Mouse (Mus musculus) olfactory bulb, adult 2 months (tissue): Measurements from ENCODE around the gene Ly6f. TPM values are rescaled to one million over a fixed set of nuclear protein-coding genes. Genes with fewer than 3 reads are reported as not detected.

ENCODE experiments used
- H3K27ac ChIP-seq: fragments of 200-500 bp; 2 replicates; pipeline ENCODE4 v1.5.1; 2012; ENCODE audit warnings: low read depth, low read length; ENCODE audit not compliant: insufficient read depth
- H3K4me1 ChIP-seq: fragments of 200-500 bp; 2 replicates; pipeline ENCODE4 v1.6.1; 2012; ENCODE audit warnings: low read length; ENCODE audit not compliant: control insufficient read depth, insufficient read depth
- H3K4me3 ChIP-seq: fragments of 200-500 bp; 2 replicates; pipeline ENCODE4 v1.5.1; 2012; ENCODE audit warnings: mild to moderate bottlenecking, low read depth, low read length, moderate library complexity; ENCODE audit not compliant: insufficient read depth
- CTCF ChIP-seq: fragments of 200-500 bp; IDR thresholded peaks from 2 replicates; pipeline ENCODE4 v1.5.1; 2012; ENCODE audit warnings: low read depth, mild to moderate bottlenecking, low read length, moderate library complexity; ENCODE audit not compliant: insufficient read depth
- POLR2A ChIP-seq: fragments of 200-500 bp; IDR thresholded peaks from 2 replicates; pipeline ENCODE4 v1.6.1; 2012; ENCODE audit warnings: mild to moderate bottlenecking, low read depth, low read length, moderate library complexity; ENCODE audit not compliant: insufficient read depth
- WGBS: fragments of 180-500 bp; shearing (Covaris S2); methylation state at CpG from one replicate; pipeline ENCODE4 v1.1.7; 2018; 5-methylcytosine and 5-hydroxymethylcytosine counted together
- polyA plus RNA-seq: library from polyadenylated mRNA; stranded (reverse); fragments of >200 nt; gene quantifications from 2 replicates; pipeline ENCODE4 v1.2.4, GENCODE M21; 2012; ENCODE audit warnings: low replicate concordance; ENCODE audit not compliant: missing spikeins, insufficient read depth, insufficient read length

Ly6f gene
- polyA plus RNA-seq, 1 experiment: not detected

GRCm38 (mm10) chr15:75309946-75310345, 41.7 kb downstream of the Ly6f start:
- 98% methylated on average over 1 of the region's 1 CpGs for WGBS
- no peak overlapping the region for H3K4me3 ChIP-seq
- TF ChIP-seq CTCF (no peak), POLR2A (no peak)

DNA sequence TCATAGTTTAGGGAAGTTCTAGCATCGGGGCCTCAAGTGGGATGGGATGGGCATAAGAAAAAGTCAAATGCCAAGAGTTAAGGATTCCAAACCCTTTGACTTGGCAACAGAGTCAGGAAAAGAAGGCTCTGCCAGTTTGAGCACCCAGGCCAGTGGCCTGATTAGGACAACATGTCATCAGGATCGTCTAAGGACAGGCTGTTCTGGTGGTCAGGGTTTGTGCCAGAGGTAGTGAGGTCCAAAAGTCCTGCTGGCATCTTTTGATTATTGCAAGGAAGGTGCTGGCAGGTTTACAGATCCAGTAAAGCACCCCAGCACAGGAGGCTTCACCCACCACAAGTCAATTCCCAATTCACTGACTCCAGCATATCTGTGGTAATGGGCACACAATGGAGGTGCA, 46.2 kb downstream of the Ly6f start:
- 81% methylated on average over 2 of the region's 2 CpGs for WGBS
- Histone ChIP-seq H3K4me1 (no peaks in the 10 kb centered on the region), H3K27ac (no peak overlapping the region), H3K4me3 (no peak overlapping the region)
- no peak for TF ChIP-seq CTCF
- no peak for TF ChIP-seq POLR2A

More at GRCm38 (mm10) chr15:75309946-75310345, 41.7 kb downstream of the Ly6f start:
- Histone ChIP-seq H3K27ac (no peak overlapping the region), H3K4me1 (no peaks in the 10 kb centered on the region)

- Histone ChIP-seq H3K27ac (no peak overlapping the region), H3K4me3 (no peak overlapping the region), H3K4me1 (no peaks in the 10 kb centered on the region)
- TF ChIP-seq CTCF (no peak), POLR2A (no peak)
- 54% methylated on average over 2 of the region's 2 CpGs for WGBS
Observed at GRCm38 (mm10) chr15:75317255-75317654, 49.0 kb downstream of the Ly6f start.

GRCm38 (mm10) chr15:75318584-75318983, 50.4 kb downstream of the Ly6f start:
- H3K4me1 ChIP-seq: no peaks in the 10 kb centered on the region
- TF ChIP-seq CTCF (no peak), POLR2A (no peak)
- WGBS: 89% methylated on average over 3 of the region's 3 CpGs
- H3K27ac ChIP-seq: no peak overlapping the region
- no peak overlapping the region for H3K4me3 ChIP-seq

GRCm38 (mm10) chr15:75320104-75320503, 51.9 kb downstream of the Ly6f start:
- 91% methylated on average over 3 of the region's 3 CpGs for WGBS
- Histone ChIP-seq H3K4me3 (no peak overlapping the region), H3K27ac (no peak overlapping the region), H3K4me1 (no peaks in the 10 kb centered on the region)
- TF ChIP-seq POLR2A (no peak), CTCF (no peak)

Other genes starting within 250 kb of the Ly6f start
- not detected in 2 replicates for gene Ly6c1, start 219.6 kb upstream of the Ly6f start, polyA plus RNA-seq
- not detected in 2 replicates for gene Ly6c2, start 156.5 kb upstream of the Ly6f start, polyA plus RNA-seq
- gene Ly6g, start 113.2 kb upstream of the Ly6f start, polyA plus RNA-seq: not detected in 2 replicates
- gene BC025446, start 52.0 kb upstream of the Ly6f start, polyA plus RNA-seq: not detected in 2 replicates